Mouse (Mus musculus) kidney, adult 8-10 months (tissue): Measurements from ENCODE around the gene Ttc7b.

Experiments used
- DNase-seq, 2 experiments: peaks; one replicate each; pipeline ENCODE4 v3.0.0; 2022

Gene Ttc7b

DNA sequence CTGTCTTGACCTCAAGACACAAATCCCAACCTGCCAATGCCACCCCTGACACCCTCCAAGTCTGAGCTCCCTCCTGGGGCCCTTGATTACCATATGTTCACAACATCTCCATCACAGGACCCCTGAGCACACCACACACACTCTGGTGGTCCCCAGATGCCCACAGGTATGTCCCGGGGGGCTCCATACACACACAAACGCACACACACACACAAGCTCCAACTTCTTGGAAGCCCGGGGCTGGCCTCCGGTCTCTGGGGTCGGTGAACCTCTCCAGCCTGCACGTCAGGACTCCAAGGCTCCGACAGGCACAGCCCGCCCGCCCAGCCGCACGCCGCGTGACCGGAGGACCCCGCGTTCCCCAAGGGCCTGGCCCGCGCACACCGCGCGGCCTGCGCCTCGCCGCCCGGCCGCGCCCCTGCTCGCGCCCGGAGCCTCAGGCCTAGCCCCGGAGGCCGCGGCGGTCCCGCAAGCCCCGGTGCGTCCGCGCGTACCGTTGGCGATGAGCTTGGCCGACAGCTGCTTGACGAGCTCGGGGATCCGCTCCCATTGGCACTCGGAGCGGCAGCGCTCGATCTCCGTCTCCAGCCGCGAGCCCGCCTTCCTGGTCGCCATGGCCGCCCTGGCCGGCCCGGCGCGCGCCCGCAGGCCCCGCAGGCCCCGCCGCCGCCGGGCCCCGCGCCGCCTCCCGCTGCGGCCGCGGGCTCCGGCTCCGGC, 391 bp downstream of the Ttc7b start:
- peak in 1 of 2 experiments; percentile 41 for DNase-seq

DNA sequence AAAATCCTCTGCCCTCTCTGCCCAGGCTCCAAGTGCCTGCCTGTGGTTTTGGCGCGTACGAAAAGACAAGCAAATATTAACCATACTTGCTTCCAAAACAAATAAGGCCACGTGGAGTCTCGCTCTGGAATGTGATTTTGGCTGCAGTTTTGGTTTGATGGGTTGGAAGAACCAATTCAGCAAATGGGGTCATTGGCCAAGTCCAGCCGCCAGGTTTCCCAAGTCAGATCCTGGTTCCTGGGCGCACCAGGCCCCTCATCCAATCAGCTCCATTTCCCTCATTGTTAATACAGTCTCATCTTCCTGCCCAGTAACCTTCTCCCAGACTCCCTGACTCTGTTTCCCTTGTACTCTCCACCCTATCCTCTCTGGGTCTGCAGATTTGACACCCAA, 946 bp downstream of the Ttc7b start:
- DNase-seq, result peak; percentile 85 to 88

DNA sequence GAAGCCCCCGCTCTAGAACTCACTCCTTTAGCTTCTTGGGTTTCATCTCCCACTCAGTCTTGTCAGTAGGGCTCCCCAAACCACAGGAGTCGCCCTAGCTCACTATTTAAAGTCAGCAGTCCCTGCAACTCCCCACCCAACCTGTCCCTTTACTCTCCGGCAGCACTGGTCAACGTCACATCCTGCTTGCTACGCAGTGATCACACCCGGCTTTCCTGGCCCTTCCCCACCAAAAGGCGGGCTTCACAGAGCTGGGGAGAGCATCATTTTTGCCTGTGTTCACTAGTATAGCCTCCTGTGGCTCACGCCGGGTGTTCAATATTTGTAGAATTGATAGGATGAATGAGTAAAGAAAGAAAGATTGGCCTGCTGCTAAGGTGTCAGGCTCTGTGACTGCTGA, 3.3 kb downstream of the Ttc7b start:
- DNase-seq, result no peak

DNA sequence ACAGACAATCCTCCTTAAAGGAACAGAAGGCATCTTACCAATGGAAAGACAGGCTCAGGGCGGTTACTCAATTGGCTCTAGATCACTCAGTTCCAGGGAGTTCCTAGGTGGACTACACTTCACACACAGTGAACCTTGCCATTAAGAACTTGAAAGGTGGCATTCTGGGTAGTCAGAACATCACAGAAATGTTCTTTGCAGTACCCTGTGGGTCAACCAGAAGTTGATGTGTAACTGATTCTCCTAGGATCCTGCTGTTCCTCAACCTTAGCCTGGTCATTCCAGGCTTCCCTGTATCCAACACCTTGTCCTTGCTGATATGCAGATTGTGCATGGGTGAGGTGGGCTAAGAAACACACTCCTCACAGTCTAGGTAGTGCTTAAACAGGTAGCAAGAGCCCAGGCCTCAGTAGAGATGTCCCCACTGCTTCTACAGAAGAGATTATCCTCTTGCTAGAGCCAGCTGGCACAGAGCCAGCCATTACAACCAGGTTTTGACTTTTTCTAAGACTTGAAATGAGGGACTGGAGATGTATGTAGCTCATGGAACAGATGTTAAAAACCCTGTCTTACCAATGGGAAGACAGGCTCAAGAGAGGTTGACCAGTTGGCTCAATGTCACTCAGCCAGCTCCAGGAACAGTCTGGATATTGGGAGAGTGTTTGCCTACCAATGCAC, 4.3 kb downstream of the Ttc7b start:
- peak; percentile 53 to 75 for DNase-seq

DNA sequence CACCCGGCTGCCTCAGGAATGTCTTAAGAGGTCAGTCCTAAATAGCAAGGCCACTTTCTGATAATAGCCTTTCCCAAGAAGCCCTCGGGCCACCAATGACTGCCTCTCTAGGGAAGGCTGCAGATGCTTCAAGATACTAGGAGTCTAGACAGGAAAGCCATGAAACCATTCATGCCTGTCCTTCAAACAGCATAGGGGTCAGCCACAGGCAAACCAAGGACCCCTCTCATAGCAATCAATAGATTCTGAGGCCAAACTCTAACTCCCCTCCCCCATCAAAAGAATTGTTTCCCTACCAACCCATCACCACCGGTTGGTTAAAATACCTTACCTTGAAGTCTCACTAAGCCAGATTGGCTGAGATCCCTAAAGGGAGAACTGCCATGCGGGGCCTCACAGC, 5.1 kb downstream of the Ttc7b start:
- no peak for DNase-seq

DNA sequence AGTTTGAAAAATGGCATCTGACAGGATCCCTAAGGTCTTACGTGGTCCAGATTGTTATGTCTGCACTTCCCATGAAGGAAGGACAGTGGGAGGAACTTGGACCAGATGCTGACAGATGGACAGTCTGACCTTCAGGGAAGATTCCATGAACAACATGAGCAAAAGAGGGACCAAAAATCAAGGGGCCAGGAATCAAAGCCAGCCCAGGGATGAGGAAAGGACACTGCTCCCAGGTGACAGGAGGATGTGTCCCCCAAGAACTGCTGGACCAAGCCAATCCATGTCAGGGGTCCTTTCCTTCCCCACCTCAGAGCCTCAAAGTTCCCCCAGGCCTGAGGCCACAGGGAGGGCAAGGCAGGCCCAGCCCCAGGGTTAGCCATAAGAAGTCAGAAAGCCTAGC, 6.0 kb downstream of the Ttc7b start:
- no peak for DNase-seq

DNA sequence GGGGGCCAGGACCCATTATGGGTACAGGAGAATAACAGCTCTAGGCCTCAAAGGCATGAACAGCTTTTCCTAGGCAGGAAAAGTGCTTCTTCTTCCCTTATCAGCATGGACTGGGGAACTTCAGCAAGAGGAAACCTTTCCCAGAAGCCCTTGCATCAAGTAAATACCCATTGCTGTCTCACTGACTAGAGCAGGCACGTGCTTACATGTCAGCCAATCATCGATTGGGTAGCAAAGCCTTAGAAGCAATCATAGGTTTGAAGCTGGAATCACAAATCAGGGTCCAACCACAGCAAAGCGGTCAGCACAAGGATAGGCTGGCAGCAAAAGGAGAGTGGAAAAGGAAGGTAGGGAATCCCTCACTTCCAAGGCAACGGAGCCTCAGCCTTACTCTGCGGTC, 7.5 kb downstream of the Ttc7b start:
- no peak for DNase-seq

DNA sequence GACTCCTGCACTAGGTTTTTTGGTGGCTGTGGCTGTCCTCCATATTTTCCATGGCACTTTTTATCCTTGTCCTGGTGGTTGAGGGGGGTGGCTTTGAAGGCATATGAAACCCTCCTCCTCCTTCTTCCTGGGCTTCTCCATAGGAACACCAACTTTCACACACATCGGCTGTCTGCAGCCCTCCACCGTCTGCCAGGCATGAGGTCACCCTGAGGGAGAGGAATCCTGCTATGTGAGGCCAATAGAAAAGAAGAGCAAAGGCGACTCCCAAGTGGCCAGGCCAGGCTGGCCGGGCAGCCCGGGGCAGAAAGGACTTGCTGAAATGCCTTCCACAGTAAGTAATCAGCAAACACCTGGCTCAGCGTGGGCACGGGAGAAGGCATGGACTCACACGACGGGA, 8.0 kb downstream of the Ttc7b start:
- DNase-seq, result no peak

DNA sequence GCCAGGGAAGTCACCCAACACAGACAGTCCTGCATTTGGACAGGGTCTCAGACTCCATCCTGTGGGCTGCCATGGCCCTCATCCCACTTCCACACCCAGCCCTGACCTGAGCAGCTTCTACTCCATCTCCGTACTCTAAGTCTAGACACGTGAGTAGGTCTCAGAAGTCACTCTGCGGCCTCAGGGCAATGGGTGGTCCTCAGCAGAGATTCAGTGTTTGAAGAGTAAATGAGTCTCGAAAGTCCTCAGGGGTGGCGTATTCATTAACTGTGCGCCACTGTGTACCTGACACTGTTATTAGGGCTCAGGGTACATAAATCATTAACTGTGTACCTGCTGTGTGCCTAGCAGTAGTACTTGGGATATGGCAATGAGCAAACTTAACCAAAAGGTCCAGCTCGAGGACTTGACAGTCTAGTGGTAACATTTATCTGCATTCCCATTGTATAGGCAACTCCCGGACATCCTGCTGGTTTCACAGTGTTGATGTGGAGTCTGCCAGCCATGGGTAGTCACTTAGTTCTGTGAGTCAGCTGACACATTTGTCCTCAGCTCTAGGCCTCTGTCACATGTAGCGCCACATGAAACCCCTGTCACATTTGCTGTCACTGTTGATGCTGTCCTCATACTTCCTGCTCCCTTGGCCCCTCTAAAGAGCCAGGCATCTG, 10.9 kb downstream of the Ttc7b start:
- DNase-seq, result peak in 1 of 2 experiments; percentile 31

DNA sequence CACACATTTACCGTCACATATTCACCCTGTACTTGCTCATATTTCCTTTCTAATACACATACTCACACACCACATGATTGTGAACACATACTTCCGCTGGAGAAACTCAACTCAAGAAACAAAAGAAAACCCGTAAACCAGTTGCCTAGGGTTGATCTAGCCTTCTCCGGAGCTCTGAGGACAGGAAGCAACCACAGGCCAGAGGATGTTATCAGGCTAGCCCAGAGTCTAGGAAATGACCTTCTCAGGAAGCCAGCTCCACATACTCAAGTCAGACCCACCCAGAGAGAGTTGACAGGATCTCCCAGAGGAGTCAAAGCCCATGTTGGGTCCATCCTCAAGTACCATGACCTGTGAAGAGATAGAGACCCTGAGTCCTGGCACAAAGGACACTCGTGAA, 12.0 kb downstream of the Ttc7b start:
- DNase-seq, result no peak

DNA sequence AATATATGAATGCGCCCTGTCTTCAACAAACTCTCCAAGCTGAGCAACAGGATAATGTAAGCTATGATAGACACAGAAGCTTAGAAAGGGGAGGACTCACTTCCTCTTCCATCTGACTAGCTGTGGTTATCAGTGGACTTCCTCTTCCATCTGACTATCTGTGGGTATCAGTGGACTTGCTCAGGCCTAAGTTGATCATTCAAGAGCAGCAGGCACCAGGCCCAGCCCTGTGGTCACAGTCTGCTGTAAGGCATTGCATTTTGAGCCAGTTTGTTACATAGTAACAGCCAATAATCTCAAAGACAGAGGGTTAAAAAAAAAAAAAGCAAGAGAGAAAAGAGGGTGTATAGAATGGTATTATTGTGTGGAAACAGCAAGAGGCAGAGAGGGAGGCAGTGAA, 15.1 kb downstream of the Ttc7b start:
- DNase-seq, result no peak

DNA sequence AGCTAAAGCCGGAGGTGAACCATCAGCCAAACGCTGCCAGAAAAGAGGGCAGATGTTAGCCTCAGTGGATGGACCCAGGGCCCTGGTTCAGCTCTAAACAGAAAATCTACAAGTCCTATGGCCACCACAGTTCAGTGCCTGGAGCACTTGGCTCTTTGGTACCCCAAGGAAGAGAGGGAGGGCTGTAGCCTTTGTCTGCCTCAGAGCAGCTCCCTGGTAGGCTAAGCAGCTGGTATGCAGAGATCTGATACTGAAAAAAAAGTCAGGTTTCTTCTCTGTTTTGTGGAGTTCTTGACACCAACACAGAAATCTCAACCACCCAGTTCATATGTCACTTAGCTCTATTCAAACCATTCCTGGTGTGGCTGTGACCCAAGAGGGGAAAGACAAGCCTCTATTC, 16.0 kb downstream of the Ttc7b start:
- DNase-seq, result no peak

DNA sequence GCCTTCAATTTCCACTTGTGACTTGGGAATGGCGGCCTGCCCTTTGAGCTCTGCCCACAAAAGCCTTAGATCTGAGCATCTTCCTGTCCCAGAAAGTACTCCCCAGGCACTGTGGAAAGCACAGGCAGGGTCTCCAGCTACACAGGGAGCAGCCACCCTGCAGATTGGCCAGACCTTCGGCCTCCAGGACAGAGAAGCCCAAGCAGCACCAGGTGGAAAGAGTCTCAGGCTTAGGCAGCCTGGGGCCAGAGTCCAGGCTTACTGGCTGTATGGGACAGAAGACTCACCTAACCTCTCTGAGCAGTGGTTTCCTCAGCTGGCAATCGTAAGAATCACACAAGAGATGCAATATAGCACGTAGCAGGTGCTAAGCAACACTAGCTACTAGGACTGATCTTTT, 17.0 kb downstream of the Ttc7b start:
- peak in 1 of 2 experiments; percentile 30 for DNase-seq

DNA sequence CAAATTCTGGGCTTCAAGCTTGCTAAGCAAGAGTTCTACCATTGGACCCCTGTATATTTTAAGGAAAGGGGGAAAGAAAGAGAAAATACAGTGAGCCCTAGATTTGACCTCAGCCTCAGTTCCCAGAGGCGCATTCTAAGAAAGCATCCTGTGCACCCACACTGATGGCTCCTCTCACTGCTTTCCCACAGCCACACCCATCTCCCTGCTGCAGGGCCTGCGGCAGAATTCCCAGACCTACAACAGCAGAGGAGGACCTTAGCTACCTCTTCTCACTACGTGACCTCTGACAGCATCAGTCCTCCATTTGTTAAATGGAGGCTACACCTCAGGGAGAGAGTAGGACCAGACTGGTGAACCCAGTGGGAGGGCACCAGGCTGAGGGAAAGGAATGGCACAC, 18.1 kb downstream of the Ttc7b start:
- DNase-seq, result no peak

DNA sequence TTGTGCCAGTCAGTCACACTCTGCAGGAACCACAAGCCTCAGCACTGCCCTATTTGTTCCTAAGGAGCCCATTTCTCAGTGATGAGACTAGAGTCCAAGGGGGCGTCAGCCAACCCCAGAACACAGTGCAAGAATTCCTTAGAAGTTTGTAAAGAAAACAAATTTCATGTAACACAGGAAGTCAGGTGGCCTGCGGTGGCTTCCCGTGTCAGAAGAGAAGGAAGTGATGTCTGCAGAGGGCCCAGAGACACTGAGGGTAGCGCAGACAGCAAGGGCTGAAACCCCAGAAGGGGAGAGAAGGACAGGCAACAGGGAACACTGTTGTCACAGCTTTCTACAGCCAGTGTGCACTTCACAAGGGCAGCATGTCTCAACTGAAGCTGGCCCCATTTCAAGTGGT, 19.4 kb downstream of the Ttc7b start:
- DNase-seq, result no peak

DNA sequence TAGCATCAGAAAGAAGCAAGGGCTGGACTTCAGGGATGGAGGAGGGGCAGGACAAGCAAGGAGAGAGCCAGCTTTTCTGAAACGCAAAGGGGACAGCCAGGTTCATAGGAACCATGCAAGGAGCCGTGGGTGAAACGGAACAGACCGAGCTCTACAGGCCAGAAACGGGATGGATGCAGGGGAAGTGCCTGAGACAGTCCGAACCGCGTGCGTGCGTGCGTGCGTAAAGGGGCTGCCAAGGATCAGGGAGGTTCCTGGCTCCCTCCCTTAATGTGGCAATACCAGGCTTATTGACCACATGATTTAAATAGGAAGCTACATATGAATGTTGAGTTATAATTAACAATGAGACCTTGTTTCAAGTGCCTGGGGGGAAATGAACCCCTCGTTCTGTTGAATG, 21.2 kb downstream of the Ttc7b start:
- DNase-seq, result no peak

DNA sequence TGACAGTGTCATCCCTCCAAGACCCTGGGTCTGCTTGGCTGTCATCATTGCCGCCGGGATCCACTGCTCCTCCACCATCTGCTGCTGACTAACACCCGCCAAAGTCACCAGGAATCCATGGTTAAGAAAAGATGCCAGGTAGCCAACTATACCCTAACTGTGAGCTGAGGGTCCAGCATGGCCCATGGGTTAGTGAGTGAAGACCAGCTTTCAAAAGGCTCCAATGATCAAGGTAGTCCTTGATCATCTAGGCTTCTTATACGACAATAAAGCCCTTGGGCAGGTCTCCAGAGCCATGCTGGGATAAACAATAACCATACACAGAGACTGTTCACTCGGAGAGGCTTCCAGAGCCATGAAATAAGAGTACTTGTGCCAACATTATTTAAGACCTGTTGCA, 22.6 kb downstream of the Ttc7b start:
- no peak for DNase-seq

DNA sequence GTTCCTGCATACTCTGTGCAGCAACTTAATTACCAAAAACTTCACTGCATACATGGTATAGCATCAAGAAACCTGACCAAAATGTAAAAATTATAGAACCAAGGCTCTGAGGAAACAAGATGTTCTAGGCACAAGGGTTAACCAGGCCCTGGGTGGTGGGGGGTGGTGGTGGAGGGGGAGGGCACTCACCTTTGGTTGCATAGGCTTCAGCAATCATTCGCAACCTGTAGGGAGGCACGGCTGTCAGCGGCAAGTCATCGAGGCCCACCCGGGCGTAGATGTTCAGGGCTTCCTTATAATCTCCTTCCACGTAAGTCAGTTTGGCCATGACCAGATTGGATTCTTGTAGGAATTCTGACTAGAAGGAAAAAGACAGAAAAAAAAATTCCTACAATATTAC, 25.5 kb downstream of the Ttc7b start:
- no peak for DNase-seq

DNA sequence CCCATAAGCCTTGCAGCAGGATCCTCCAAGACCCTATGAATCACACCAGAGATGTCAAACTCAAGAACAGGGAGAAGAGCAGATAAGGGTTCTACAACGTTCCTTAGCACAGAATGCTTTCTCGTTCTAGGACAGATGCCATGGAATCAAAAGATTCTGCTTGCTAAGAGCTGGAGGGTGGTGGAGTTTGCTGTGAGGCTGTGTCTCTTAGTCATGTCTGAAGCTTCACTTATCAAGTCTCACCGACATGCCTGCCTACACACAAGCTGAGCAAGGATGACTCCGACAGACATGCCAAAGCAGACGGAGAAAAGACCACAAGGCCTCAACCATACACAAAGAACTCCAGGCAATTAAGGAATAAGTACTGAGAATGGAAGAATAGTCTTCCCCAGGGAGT, 27.4 kb downstream of the Ttc7b start:
- DNase-seq, result no peak

DNA sequence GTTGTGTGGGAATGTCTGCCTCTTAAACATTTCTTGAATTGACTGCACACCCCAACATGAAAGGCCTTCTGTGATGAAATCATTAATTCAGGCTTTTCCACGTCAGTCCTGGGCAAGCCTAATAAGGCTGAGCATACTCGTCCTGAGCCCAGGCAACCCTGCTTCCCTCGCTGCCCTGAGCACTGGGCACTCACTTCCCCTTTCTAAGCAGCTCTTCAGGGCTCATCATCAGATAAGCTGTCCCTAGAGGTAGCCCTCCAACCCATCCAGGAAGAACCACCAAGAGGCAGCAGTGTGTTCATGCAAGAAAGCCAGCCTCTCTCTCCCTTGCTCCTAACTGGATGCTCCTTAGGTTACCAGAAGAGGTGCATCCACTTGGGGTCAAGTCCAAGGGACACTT, 27.9 kb downstream of the Ttc7b start:
- no peak for DNase-seq

DNA sequence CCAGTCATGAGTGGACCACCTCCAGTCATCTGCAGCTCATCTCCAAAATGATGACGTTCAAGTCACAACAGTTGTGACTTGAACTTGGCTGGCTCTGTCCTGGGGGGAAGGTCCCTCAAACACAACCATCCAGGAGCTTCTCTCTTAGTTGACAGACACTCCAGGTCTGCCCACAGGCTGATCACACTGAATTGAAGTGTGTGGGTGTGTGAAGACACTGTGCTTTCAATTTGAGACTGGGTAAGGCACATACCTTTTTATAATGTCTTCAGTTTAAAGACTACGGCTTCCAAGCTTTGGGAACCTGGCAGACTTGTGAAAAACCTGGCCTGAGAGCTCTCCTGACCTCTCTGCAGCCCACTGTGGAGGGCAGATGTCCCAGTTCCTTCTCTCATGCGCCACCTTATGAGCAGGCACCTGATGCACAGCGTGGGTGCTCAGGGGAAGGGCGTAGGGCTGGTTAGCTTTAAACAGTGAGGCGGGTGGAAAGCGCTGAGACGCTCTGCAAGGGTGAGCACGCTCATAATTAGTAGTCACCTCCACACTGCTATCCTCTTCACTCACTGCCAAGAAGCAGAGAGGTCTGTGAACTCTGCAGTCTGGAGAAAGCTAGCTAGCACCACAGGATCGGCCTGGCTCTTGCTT, 28.5 kb downstream of the Ttc7b start:
- no peak for DNase-seq

DNA sequence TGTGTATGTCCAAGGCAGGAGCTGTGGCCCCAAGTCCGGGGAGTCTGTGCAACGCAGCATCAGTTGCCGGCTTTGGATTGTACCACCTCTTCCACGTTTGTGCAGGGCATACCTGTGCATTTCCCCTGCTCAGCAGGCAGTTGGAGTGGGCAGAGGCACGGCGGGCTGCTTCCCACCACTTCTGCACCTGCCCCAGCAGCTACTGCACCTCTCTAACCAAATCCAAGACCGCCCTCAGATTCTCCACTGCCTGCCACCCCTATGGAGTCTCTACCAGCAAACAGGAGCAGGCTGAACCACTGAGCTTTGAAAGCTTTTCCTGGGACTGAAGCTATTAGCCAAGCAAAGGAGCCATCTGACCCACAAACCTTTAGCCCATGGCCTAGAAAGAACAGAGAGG, 30.8 kb downstream of the Ttc7b start:
- no peak for DNase-seq

DNA sequence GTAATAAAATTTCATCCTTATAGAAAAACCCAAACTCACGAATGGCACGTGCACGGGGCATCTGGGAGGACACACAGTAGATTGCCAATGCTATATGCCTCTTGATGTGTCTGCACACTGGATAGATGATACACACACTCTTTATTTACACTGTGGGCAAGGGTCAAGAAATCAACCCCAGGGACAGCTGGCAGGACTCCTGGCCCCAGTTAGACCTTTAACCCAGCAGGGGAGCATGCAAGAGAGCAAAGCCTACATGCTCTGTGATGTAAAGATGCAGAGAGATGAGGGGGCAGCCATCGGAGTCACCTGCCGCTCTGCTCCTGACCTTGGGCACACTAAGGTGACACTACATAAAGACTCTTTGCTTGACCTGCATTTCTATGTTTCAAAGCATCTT, 32.3 kb downstream of the Ttc7b start:
- no peak for DNase-seq

DNA sequence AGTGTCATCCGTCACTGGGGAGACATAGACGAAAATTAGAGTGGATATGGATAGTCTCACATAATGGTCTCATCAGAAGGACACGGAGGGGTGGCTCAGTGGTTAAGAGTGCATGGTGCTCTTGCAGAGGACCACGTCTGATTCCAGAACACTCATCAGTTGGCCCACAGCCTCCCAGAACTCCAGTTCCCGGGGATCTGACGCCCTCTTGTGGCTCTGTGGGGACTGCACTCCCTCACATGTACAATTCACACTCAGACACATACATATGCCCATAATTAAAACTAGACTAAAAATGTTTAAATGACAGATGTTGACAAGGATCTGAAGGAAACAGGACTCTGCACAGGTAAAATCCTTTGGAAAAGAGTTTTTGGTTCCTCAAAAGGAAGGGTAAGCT, 34.4 kb downstream of the Ttc7b start:
- peak in 1 of 2 experiments; percentile 23 for DNase-seq
